Mouse (Mus musculus) thymus, postnatal 10 days (tissue): ENCODE data around the gene Gmeb1.
"Not testable (repeated sequence)": the region's sequence is repeated elsewhere in the genome, so short reads cannot be mapped to it uniquely, and the experiment has no call there.

Experiments
- DNase-seq, 2 experiments: peaks; one replicate each; pipeline ENCODE4 v3.0.0; 2021; ENCODE audit warnings: low spot score in 2 of 2

Gmeb1 gene

GRCm38 (mm10) chr4:132222001-132222400, 39.4 kb downstream of the Gmeb1 start:
- not testable (repeated sequence) for DNase-seq

- not testable (repeated sequence) for DNase-seq
Observed at GRCm38 (mm10) chr4:132218439-132218838, 43.0 kb downstream of the Gmeb1 start.

GRCm38 (mm10) chr4:132217781-132218180, 43.6 kb downstream of the Gmeb1 start:
- no peak for DNase-seq

- no peak for DNase-seq
Observed at GRCm38 (mm10) chr4:132216602-132217001, 44.8 kb downstream of the Gmeb1 start.

GRCm38 (mm10) chr4:132214847-132215246, 46.6 kb downstream of the Gmeb1 start:
- no peak for DNase-seq

- peak; percentile 96 to 99 for DNase-seq
Observed at GRCm38 (mm10) chr4:132211953-132212734, 49.3 kb downstream of the Gmeb1 start, which contains the start of gene Ythdf2. Gene Ythdf2, minus strand, starts transcription at chr4:132212303.

GRCm38 (mm10) chr4:132211091-132211942, 50.1 kb downstream of the Gmeb1 start:
- peak; percentile 15 to 36 for DNase-seq

- DNase-seq = no peak
Observed at GRCm38 (mm10) chr4:132210325-132210724, 51.1 kb downstream of the Gmeb1 start.

GRCm38 (mm10) chr4:132209299-132209698, 52.1 kb downstream of the Gmeb1 start:
- DNase-seq = no peak

GRCm38 (mm10) chr4:132207280-132207679, 54.1 kb downstream of the Gmeb1 start:
- no peak for DNase-seq

GRCm38 (mm10) chr4:132198771-132199170, 62.6 kb downstream of the Gmeb1 start:
- DNase-seq = no peak

GRCm38 (mm10) chr4:132198285-132198712, 63.1 kb downstream of the Gmeb1 start:
- peak in 1 of 2 experiments; percentile 37 for DNase-seq

- no peak for DNase-seq
Observed at GRCm38 (mm10) chr4:132194975-132195374, 66.4 kb downstream of the Gmeb1 start.

GRCm38 (mm10) chr4:132194373-132194772, 67.0 kb downstream of the Gmeb1 start:
- DNase-seq = no peak

- DNase-seq = no peak
Observed at GRCm38 (mm10) chr4:132187826-132188401, 73.5 kb downstream of the Gmeb1 start.

GRCm38 (mm10) chr4:132183162-132183561, 78.2 kb downstream of the Gmeb1 start:
- DNase-seq = no peak

GRCm38 (mm10) chr4:132181721-132182658, 79.4 kb downstream of the Gmeb1 start:
- DNase-seq = no peak

GRCm38 (mm10) chr4:132180710-132181109, 80.7 kb downstream of the Gmeb1 start:
- peak in 1 of 2 experiments; percentile 28 for DNase-seq

GRCm38 (mm10) chr4:132178630-132179059, 82.8 kb downstream of the Gmeb1 start:
- peak; percentile 13 to 58 for DNase-seq

GRCm38 (mm10) chr4:132176474-132176873, 84.9 kb downstream of the Gmeb1 start:
- no peak for DNase-seq
